Mouse (Mus musculus) heart, adult 11 months (tissue): ENCODE data around the gene Rgl1.
"Not testable (repeated sequence)": the region's sequence is repeated elsewhere in the genome, so short reads cannot be mapped to it uniquely, and the experiment has no call there.

Source experiments
- DNase-seq: peaks from one replicate; pipeline ENCODE4 v3.0.0; 2022

The Rgl1 gene

DNA sequence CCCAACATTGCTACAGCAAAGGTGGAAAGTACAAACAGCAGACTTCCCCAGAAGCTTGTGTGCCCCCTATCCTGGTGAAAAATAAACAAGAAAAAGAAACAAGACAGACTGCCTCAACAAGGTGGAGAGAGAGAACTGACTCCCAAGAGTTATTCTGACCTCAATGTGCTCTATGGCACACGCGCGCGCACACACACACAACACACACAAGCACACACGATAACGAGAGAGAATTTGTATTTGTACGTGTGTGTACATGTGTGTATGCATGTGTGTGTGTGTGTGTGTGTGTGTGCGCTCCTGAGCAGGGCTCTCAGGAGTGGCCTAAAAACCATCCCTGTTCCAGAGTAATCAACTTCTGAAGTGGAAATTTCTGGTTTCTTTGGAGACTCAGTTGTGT is 18.5 kb upstream of the Rgl1 start:
- DNase-seq, result peak; percentile 51

DNA sequence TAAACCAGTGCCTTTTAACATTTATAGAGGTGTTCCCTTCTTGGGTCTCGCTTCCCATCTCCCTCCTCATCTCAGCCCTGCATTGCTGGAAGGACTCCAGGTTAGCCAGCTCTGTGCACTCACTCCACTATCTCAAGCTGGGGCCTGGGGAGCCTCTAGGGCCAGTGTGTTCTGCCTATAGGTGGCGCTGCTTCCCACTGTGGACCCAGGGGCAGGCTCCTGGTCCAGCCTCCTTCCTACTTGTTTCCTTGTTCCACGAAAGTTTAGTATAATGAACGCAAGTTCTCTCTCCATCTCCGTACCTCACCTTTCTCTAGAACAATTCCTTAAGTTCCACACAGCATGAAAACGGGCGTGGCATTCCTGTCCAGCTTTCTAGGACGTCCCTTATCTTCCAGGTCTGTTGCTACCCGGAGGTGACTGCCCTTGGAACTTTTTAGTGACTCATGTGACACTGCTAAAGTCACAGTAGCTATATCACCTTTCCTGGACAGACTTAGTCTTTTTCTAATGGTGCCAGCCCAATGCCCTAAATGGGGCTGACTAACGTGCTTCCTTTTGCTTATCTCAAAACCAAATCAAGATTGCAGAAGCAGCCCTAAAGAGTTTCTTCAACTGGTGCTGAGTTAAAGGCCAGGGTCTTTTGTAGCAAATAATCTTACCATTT is 13.1 kb upstream of the Rgl1 start:
- DNase-seq, result peak; percentile 97

DNA sequence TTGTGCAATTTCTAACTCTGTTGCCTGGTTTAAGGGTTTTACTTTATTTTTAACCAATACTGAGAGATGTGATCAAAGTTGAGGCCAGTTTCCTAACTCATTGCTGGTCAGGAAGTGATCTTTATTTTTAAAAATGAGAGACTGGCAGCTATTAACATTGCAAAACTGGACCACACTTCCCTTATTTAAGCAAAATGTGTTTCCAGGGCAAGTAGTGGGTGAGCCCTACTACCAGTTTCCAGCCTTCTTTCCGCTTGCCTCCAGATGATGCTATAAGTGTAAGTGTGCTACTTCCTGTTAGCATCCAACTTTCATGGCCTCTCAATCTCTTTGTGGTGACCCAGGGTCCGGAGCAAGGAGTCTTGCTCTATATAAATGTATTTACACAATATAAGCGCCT is 8.4 kb upstream of the Rgl1 start:
- not testable (repeated sequence) for DNase-seq

DNA sequence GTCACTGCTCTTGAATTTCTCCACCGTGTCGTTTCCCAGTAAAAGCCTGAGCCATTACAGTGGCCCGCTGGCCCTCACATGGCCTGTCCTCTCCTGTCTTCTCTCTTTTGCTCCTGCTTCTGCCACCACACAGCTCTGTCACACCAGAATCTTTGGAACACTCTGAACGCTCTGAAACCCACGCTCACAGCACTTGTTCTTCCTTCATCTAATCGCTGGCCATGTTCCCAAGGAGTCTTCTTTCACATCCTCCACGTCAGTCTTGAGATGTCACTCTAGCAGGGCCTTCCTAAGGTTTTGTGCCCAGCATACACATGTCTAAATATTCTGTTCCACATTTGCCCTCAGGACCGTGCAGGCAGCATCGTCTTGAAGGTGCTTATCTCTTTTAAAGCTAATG is 4.9 kb upstream of the Rgl1 start:
- DNase-seq, result no peak

DNA sequence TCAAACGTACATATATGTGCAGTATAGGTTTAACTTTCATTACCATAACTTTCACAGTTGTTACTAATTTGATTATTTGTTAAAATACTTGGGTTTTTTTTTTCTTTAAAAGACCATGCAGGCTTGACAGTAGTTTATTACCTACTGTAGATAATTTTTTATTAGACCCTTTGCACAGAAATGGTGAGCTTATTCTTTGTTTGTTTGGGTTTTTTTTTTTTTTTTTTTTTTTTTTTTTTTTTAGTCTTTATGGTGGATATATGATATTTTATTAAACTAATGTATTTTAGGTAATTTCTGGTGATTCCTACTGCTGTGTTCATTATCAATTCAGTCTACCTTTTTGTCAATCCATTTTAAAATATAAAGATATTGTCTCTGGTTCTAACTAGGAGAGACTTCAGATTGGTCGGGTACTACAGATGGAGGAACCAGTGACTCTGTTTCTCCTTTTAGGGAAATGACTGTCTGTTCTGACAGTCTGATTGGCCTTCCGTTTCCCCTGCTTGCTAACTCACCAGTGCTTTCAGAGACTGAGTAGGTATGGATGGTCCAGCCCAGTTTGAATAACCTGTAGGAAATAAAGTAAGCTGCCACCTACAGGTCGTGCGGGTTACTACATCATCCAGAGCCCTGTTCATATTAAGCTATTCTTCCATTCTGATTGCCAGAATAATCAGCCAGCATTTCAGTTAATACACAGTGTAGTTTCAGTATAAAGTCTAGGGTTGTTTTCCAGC is 1.8 kb upstream of the Rgl1 start:
- DNase-seq, result peak; percentile 97

DNA sequence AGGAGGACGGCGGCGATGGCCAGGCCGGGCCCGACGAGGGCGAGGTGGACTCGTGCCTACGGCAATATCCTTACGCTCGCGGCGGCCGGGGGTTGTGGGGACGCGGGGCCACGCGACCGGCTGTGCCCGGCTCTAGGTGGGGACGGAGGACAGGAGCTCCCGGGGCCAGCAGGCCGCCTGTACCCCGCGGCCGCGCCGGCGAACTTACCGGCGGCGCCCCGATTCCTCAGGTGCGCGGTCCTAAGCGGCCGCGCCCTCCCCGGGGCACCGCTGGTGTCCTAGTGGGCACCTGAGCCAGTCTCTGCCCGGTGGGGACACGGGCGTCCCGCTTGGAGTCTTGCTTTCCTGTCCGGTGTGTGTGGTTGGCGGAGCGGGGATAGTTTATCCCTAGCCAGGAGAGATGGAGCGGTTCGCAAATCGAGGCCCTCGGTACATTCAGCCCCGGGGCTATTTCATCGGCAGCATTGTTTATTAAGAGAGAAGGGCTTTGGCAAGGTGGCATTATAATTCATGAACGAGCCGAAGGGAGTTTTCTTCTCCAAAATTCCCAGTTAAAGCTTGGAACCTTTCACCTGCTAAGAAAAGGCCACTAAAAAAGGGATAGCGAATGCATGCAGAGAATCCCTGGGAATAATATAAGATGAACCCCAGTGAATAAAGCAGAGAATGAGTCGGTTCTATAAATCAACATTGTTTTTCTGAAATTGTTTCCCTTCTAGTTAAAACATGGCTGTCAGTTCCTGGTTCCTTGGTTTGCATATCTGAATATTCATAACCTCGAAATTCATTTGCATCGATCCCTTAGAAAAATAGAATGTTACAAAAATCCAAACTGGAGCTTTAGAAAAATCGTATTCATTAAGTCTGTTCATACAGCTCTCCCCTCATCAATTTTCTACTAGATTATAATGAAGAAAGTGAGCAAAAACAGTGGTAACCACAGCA is 925 bp upstream of the Rgl1 start:
- DNase-seq, result no peak

DNA sequence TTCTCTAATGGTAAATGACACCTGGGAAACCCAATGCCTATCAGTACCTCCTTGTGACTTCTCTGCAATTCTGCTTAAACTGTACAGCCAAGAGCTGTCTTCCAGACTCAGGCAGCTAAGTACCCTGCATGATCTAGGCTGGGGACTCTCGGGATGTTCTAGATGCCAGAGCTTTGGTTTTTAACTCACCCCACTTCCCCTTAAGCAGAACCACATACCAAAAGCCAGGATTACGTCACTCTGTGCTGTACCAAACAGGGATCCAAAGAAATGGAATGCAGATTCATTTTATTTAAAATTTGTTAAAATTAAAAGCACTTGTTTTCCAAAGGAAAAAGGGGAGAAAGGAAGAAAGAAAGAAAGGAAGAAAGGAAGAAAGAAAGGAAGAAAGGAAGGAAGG is 4.4 kb downstream of the Rgl1 start:
- peak; percentile 81 for DNase-seq

DNA sequence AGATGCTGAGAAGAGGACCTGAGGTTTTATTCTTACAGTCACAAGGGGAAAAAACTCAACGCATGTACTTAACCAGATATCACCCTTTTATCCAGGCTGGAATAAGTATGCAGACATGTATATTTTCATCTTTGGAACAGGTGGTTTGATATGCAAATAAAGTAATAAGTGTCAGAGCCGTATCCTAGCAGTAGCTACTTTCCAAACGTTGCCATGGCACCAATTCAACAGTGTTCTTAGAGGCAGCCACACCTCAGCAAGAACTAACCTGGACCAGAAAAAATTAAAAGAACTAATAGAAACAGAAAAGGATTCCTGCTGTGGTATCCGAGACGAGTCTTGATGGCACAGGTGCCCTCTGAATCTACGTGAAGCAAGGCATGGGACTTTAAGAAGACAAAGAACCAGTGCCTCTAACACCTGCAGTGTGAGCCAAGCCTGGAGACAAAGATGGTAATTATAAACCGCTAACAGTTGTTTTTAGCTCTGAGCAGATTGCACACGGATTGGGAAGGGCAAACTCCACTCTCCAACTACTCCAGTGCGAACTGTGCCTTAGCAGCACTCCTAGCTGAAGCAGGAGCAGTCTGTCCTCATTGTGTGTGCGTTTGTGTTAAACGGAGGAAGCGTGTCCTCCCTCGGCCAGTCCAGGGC is 15.7 kb downstream of the Rgl1 start, which contains the start of gene Apobec4:
Gene Apobec4, plus strand, starts transcription at position 240 of the 654 bp plus-strand sequence.
- DNase-seq, result peak; percentile 71

DNA sequence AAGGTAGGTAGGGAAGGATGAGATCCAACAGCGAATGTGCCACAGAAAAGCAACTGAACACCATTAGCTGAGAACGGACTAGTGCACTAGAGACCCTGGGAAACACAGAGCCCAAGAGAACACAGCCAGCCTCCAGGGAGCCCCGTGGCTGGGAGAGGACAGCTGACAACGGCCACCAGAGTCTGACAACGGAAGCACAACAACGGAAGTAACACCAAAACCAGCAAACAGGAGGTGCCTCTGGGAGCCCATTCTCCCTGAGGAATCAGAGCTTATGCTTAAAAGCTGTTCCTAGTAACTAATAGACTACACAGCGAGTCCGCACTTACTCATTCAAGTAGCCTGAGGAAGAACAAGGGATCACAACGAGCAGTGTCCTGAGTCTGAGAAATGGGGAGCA is 16.9 kb downstream of the Rgl1 start:
- peak; percentile 97 for DNase-seq

DNA sequence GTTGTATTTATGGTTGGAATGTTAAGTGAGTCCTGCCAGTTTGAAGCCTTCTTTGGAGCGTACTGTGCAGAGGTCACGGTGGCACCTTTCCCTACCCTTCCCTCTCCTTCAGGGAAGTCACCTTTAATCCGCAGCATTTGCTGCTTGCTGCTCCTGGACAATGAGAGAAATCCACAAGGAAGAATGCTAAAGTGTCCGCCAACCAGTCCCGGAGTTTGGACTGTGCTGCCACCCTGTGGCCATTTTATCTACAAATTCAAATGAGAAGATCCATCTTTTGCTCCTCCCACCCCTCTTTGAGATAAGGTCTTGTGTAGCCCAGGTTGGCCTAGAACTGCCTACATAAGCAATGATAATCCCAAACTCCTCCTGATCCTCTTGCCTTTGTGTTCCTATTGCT is 19.7 kb downstream of the Rgl1 start:
- peak; percentile 95 for DNase-seq

DNA sequence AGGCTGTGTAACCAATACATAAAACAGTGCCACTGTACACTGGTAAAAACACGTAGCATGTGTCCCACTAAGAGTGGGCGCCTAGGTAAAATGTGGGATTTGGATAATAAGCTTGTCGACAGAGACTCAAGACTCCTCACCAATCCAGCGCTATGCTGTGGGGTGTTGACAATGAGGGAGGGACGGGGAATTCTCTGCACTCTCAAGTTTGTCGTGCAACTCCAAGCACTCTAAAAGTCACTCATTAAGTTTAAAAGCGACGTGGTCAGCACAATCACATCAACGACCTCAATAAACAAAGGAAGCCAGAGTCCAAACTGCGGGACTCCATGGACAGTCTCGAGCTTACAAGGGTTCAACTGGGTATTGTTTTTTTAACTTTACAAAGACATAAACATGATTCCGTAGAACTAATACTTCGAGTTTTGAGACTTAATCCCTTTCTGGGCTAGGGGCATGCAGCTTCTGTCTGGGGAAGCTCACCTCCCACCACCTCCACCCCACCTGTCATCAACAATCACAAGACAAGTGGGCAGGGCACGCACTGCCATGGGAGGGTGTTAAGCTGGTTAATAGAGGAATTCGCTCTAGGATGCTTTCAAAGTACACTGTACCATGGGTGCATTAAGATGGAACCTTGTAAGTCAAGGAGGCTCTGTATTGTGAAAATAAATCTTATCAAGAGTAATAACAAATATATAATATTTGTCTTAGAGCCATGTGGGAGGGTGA is 22.9 kb downstream of the Rgl1 start:
- no peak for DNase-seq

DNA sequence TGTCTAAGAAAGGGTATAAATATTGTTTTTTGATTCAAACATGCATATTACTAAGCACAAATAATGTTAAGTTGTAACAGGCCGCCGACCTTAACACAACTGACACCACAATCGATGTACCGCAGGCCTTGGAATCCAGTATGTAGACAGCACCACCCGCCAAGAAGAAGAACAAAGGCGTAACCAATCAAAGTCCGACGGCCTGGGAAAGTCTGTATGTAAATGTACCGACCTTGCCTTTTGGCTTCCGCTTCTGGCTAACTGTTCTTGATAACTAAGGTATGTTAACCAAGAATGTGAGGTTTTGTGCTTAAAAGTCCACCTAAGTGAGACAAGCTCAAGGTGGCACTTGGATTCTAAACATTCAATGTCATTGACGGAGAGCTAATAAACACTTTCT is 26.8 kb downstream of the Rgl1 start:
- DNase-seq, result no peak

DNA sequence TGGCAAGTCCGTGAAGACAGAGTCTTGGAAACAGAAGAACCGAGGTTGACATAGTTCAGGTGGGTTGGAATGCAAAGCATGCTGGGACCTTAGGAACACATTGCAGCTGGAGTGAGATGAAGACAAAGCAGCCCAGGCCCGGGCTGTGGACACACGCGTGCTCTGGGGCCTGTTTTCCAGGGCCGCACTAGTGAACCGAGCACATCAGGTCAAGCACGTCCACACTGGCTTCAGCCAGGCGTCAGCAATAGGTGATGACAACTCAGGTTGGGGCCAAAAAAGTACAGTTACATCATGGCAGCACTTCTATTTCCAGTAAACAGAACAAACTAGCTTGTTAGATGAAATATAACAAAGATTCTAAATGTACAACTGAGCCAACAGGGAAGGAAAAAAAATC is 27.4 kb downstream of the Rgl1 start:
- DNase-seq, result peak; percentile 98

DNA sequence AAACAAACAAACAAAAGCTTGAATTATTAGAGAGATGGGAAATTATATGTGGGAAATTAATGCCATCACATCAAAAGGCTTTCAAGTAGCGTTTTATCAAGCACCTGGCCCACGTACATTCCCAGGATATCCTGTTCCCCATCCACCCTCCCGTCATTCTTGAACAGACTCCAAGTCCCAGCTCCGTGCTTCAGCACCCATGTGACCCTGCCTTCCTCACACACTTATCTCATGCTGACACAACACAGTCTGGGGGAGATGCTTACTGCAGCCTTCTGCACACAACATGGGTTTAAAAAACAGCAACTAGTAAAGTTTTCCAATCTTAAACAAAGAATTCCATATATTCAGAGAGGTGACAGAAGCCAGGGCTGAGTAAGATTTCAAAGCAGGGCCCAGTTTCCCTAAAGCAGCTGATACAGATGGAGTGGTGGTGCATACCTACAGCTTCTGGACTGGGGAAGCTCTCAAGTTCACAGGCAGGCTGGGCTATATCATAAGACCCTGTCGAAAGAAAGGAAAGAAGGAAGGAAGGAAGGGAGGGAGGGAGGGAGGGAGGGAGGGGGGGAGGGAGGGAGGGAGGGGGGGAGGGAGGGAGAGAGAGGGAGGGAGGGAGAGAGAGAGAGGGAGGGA is 38.4 kb downstream of the Rgl1 start:
- DNase-seq, result peak; percentile 94

DNA sequence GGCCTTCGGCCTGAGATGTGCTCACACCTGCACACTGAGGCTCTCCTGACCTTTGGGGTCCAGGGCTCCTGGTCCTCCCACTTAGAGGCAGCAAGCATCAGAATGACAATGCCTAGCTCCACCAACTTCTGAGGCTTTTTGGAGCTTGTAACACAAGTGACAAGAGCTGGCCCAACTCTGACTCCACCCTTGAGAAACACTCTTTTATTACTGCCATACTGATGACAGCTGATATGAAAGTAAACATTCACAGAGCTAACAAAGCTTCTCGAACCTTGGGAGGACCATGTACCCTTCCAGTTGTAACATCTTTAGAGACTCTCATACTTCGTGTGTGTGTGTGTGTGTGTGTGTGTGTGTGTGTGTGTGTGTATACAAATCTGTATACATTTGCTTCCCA is 40.1 kb downstream of the Rgl1 start:
- no peak for DNase-seq

DNA sequence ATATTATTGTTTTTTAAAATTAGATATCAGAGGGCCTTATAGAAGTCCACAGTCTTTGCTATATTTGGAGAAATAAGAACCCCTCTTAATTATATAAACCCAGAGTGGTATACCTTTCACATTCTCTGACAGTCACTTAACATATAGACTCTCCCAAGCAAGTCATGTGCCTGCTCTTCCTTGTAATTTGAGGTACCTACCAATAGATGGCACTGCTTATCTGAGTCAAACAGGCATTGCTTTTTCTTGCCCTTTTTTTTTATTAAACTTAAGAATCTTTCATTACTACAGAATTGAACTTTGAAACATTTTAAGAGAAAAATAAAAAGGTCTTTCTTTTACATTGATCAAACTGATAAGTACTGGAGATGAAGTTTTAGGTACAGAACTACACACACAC is 41.9 kb downstream of the Rgl1 start:
- no peak for DNase-seq

DNA sequence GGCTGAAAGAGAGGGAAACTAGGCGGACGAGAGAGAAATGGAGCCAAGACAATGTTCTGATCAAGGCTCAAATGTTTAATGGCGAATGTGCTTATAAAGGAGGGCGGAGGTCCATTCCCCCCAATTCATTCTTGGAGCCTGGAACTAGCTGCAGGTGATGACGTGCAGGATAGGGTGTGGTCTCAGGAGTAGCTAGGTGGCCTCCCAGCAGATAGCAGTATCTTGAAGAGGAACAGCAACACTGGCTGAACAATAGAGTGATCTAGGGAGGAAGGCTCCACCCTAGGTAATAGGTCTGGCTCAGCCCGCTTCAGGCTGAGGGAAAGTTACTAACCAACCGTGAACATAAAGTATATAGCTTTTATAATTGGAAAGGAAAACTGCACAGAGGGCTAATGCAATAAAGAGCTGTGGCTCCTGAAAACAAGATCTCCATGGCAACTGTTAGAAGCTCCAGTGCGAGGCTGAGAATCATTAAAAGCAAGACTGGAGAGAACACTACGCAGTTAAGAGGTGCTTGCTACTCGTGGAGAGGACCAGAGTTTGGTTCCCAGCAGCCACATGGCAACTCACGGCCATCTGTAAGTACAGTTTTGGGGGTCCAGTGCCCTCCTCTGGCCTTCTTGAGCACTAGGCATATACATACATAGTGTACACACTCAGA is 44.5 kb downstream of the Rgl1 start:
- DNase-seq, result peak; percentile 93

DNA sequence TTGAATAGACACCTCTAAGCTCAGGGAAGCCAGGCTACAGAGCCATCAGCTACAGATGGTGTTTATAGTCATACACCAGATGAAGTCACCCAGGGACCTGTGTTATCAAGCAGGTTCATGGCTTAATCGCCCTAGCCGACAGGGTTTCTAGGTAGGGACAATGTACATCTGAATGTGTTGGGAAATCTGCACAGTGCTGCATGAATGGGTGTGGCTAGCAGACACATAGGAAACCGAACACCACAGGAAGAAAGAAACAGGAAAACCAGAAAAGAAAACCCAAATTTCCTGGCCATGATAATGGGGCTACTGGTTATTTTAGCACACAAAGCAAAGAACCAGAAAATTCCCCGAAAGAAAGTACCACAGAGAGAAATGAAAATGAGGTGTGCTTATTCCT is 45.2 kb downstream of the Rgl1 start:
- no peak for DNase-seq

DNA sequence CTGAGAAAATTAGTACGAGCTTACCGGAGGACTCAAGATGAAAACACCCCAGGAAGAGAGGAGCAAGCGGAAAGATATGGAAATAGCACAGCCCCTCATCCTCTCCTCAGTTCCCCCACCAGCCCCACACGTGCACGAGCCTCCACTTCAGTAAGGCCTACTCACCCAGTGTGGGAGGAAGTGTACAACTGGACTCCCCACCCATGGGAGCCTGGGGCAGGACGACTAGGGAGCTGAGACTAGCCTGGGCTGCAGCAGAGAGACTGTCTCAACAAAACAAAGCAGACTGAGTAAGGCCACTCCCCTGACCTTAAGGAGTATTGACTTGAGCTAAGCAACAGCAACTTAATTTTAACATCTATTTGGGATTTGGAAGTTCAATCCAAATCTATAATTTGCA is 48.0 kb downstream of the Rgl1 start:
- DNase-seq, result peak; percentile 89

DNA sequence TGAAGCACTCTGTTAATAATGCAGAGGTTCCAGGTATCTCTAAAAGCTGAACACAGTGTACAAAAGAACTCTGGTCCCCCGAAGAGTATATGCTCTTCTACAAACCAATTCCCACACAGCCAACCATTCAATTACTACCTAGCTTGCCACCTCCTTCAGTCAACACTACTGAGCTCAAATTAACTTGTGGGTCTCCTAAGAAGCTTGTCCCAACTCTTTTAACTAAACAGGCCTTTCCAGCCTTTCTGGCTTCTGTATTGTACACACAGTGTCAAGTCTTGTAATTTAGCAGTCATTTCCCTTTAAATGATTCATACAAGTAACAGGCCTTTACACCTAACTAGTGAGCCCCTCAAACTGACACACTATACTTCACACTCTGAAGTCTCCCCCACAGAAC is 48.8 kb downstream of the Rgl1 start:
- peak; percentile 76 for DNase-seq

DNA sequence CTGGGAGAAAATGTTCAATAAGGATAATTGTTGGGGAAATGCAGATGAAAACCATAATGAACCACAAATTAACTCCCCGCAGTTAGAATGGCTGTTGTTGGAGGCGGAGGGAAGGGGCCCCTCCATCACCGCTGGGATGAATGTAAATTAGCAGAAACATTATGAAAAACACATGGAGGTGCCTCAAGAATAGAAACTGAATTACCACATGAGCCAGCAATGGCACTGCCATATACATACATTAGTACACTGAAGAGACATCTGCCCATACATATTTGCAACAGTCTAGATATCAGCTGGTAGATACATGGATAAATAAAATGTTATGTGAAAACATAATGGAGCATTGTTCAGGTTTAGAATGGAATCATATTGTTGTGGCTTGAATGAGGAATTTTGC is 51.7 kb downstream of the Rgl1 start:
- no peak for DNase-seq
